Mouse (Mus musculus): ENCODE data around the gene Supt3. TPM values are rescaled to one million over a fixed set of nuclear protein-coding genes. Genes with fewer than 3 reads are reported as not detected.

The Supt3 gene
- polyA plus RNA-seq, 1 experiment from 2014 or later, result 27.0 TPM

GRCm38 (mm10) chr17:44738121-44738637 lies 38.8 kb upstream of the Supt3 start:
- Histone ChIP-seq H3K36me3 (ENCODE audit: control insufficient read depth, insufficient read depth, low read length) (no peaks in the 10 kb centered on the region), H3K9ac (ENCODE audit: low read length) (no peak overlapping the region), H3K4me2 (peak overlapping the region; percentile 15), H3K27me3 (ENCODE audit: control insufficient read depth, insufficient read depth, low read length) (peaks cover 62% of the 10 kb centered on the region), H3K4me3 (ENCODE audit: low read depth, low read length) (no peak overlapping the region), H3K27ac (ENCODE audit: low read depth, low read length) (no peak overlapping the region), H3K9me3 (ENCODE audit: control insufficient read depth, low read length) (no peaks in the 10 kb centered on the region), H3K4me1 (ENCODE audit: control insufficient read depth, insufficient read depth, low read length) (peaks cover 19% of the 10 kb centered on the region)
- ATAC-seq (ENCODE audit: low FRiP score), result no peak
- DNase-seq (ENCODE audit: low spot score, missing footprints), result peak; percentile 92
- WGBS, result under 1% methylated on average over 20 of the region's 22 CpGs

- no peaks in the 10 kb centered on the region for H3K36me3 ChIP-seq (ENCODE audit: control insufficient read depth, insufficient read depth, low read length)
- peaks cover 5% of the 10 kb centered on the region for H3K4me1 ChIP-seq (ENCODE audit: control insufficient read depth, insufficient read depth, low read length)
- 85% methylated on average over 9 of the region's 9 CpGs for WGBS
- ATAC-seq (ENCODE audit: low FRiP score), result no peak
- H3K9ac ChIP-seq (ENCODE audit: low read length), result no peak overlapping the region
- no peak overlapping the region for H3K4me2 ChIP-seq
- no peak overlapping the region for H3K27ac ChIP-seq (ENCODE audit: low read depth, low read length)
- H3K4me3 ChIP-seq (ENCODE audit: low read depth, low read length), result no peak overlapping the region
- no peaks in the 10 kb centered on the region for H3K9me3 ChIP-seq (ENCODE audit: control insufficient read depth, low read length)
- DNase-seq (ENCODE audit: low spot score, missing footprints), result no peak
- H3K27me3 ChIP-seq (ENCODE audit: control insufficient read depth, insufficient read depth, low read length), result peaks cover 26% of the 10 kb centered on the region
These were observed 34.7 kb upstream of the Supt3 start for GRCm38 (mm10) chr17:44742246-44742645.

- Histone ChIP-seq H3K27ac (ENCODE audit: low read depth, low read length) (no peak overlapping the region), H3K36me3 (ENCODE audit: control insufficient read depth, insufficient read depth, low read length) (no peaks in the 10 kb centered on the region), H3K4me3 (ENCODE audit: low read depth, low read length) (no peak overlapping the region), H3K27me3 (ENCODE audit: control insufficient read depth, insufficient read depth, low read length) (peaks cover 11% of the 10 kb centered on the region), H3K4me2 (no peak overlapping the region), H3K9me3 (ENCODE audit: control insufficient read depth, low read length) (no peaks in the 10 kb centered on the region), H3K9ac (ENCODE audit: low read length) (no peak overlapping the region), H3K4me1 (ENCODE audit: control insufficient read depth, insufficient read depth, low read length) (no peaks in the 10 kb centered on the region)
- DNase-seq (ENCODE audit: low spot score, missing footprints), result no peak
- WGBS, result 61% methylated on average over 3 of the region's 3 CpGs
- no peak for ATAC-seq (ENCODE audit: low FRiP score)
These were observed 33.2 kb upstream of the Supt3 start for GRCm38 (mm10) chr17:44743780-44744179.

GRCm38 (mm10) chr17:44745378-44745777 lies 31.6 kb upstream of the Supt3 start:
- DNase-seq (ENCODE audit: low spot score, missing footprints) (no peak), ATAC-seq (ENCODE audit: low FRiP score) (no peak)
- H3K27ac ChIP-seq (ENCODE audit: low read depth, low read length), result no peak overlapping the region
- no peaks in the 10 kb centered on the region for H3K9me3 ChIP-seq (ENCODE audit: control insufficient read depth, low read length)
- H3K27me3 ChIP-seq (ENCODE audit: control insufficient read depth, insufficient read depth, low read length), result no peaks in the 10 kb centered on the region
- H3K4me1 ChIP-seq (ENCODE audit: control insufficient read depth, insufficient read depth, low read length), result no peaks in the 10 kb centered on the region
- H3K36me3 ChIP-seq (ENCODE audit: control insufficient read depth, insufficient read depth, low read length), result no peaks in the 10 kb centered on the region
- WGBS, result 86% methylated on average over 8 of the region's 8 CpGs
- H3K4me3 ChIP-seq (ENCODE audit: low read depth, low read length), result no peak overlapping the region
- no peak overlapping the region for H3K9ac ChIP-seq (ENCODE audit: low read length)
- no peak overlapping the region for H3K4me2 ChIP-seq

- H3K27me3 ChIP-seq (ENCODE audit: control insufficient read depth, insufficient read depth, low read length), result no peaks in the 10 kb centered on the region
- no peak overlapping the region for H3K4me3 ChIP-seq (ENCODE audit: low read depth, low read length)
- H3K4me2 ChIP-seq, result no peak overlapping the region
- ATAC-seq (ENCODE audit: low FRiP score) (no peak), DNase-seq (ENCODE audit: low spot score, missing footprints) (no peak)
- H3K27ac ChIP-seq (ENCODE audit: low read depth, low read length), result no peak overlapping the region
- H3K9ac ChIP-seq (ENCODE audit: low read length), result no peak overlapping the region
- H3K4me1 ChIP-seq (ENCODE audit: control insufficient read depth, insufficient read depth, low read length), result no peaks in the 10 kb centered on the region
- H3K9me3 ChIP-seq (ENCODE audit: control insufficient read depth, low read length), result no peaks in the 10 kb centered on the region
- WGBS, result 91% methylated on average over 11 of the region's 11 CpGs
- H3K36me3 ChIP-seq (ENCODE audit: control insufficient read depth, insufficient read depth, low read length), result no peaks in the 10 kb centered on the region
These were observed 10.6 kb upstream of the Supt3 start for GRCm38 (mm10) chr17:44766318-44766717.

- Histone ChIP-seq H3K9me3 (ENCODE audit: control insufficient read depth, low read length) (no peaks in the 10 kb centered on the region), H3K27ac (ENCODE audit: low read depth, low read length) (no peak overlapping the region), H3K9ac (ENCODE audit: low read length) (no peak overlapping the region), H3K4me3 (ENCODE audit: low read depth, low read length) (no peak overlapping the region), H3K4me1 (ENCODE audit: control insufficient read depth, insufficient read depth, low read length) (no peaks in the 10 kb centered on the region), H3K36me3 (ENCODE audit: control insufficient read depth, insufficient read depth, low read length) (no peaks in the 10 kb centered on the region), H3K27me3 (ENCODE audit: control insufficient read depth, insufficient read depth, low read length) (no peaks in the 10 kb centered on the region), H3K4me2 (no peak overlapping the region)
- DNase-seq (ENCODE audit: low spot score, missing footprints) (no peak), ATAC-seq (ENCODE audit: low FRiP score) (no peak)
- WGBS, result 47% methylated on average over 2 of the region's 2 CpGs
These were observed 10.0 kb upstream of the Supt3 start for GRCm38 (mm10) chr17:44766975-44767374.

- Histone ChIP-seq H3K27ac (ENCODE audit: low read depth, low read length) (no peak overlapping the region), H3K4me3 (ENCODE audit: low read depth, low read length) (no peak overlapping the region), H3K27me3 (ENCODE audit: control insufficient read depth, insufficient read depth, low read length) (no peaks in the 10 kb centered on the region), H3K9me3 (ENCODE audit: control insufficient read depth, low read length) (no peaks in the 10 kb centered on the region), H3K36me3 (ENCODE audit: control insufficient read depth, insufficient read depth, low read length) (no peaks in the 10 kb centered on the region), H3K4me2 (no peak overlapping the region), H3K9ac (ENCODE audit: low read length) (no peak overlapping the region), H3K4me1 (ENCODE audit: control insufficient read depth, insufficient read depth, low read length) (no peaks in the 10 kb centered on the region)
- DNase-seq (ENCODE audit: low spot score, missing footprints), result no peak
- no peak for ATAC-seq (ENCODE audit: low FRiP score)
- 43% methylated on average over 1 of the region's 1 CpGs for WGBS
These were observed 9.6 kb upstream of the Supt3 start for GRCm38 (mm10) chr17:44767375-44767774.

GRCm38 (mm10) chr17:44768522-44768921 lies 8.4 kb upstream of the Supt3 start:
- no peak for DNase-seq (ENCODE audit: low spot score, missing footprints)

GRCm38 (mm10) chr17:44770871-44771270 lies 6.1 kb upstream of the Supt3 start:
- H3K27ac ChIP-seq (ENCODE audit: low read depth, low read length), result no peak overlapping the region
- no peaks in the 10 kb centered on the region for H3K27me3 ChIP-seq (ENCODE audit: control insufficient read depth, insufficient read depth, low read length)
- ATAC-seq (ENCODE audit: low FRiP score) (no peak), DNase-seq (ENCODE audit: low spot score, missing footprints) (no peak)
- no peaks in the 10 kb centered on the region for H3K9me3 ChIP-seq (ENCODE audit: control insufficient read depth, low read length)
- H3K4me1 ChIP-seq (ENCODE audit: control insufficient read depth, insufficient read depth, low read length), result no peaks in the 10 kb centered on the region
- H3K36me3 ChIP-seq (ENCODE audit: control insufficient read depth, insufficient read depth, low read length), result no peaks in the 10 kb centered on the region
- 88% methylated on average over 2 of the region's 2 CpGs for WGBS
- H3K4me2 ChIP-seq, result no peak overlapping the region
- no peak overlapping the region for H3K4me3 ChIP-seq (ENCODE audit: low read depth, low read length)
- no peak overlapping the region for H3K9ac ChIP-seq (ENCODE audit: low read length)

More at GRCm38 (mm10) chr17:44768522-44768921, 8.4 kb upstream of the Supt3 start:
- no peak for ATAC-seq (ENCODE audit: low FRiP score)
- no peak overlapping the region for H3K9ac ChIP-seq (ENCODE audit: low read length)
- H3K27ac ChIP-seq (ENCODE audit: low read depth, low read length), result no peak overlapping the region
- 66% methylated on average over 5 of the region's 5 CpGs for WGBS
- H3K4me2 ChIP-seq, result no peak overlapping the region
- no peaks in the 10 kb centered on the region for H3K27me3 ChIP-seq (ENCODE audit: control insufficient read depth, insufficient read depth, low read length)
- no peaks in the 10 kb centered on the region for H3K36me3 ChIP-seq (ENCODE audit: control insufficient read depth, insufficient read depth, low read length)
- H3K9me3 ChIP-seq (ENCODE audit: control insufficient read depth, low read length), result no peaks in the 10 kb centered on the region
- no peaks in the 10 kb centered on the region for H3K4me1 ChIP-seq (ENCODE audit: control insufficient read depth, insufficient read depth, low read length)
- H3K4me3 ChIP-seq (ENCODE audit: low read depth, low read length), result no peak overlapping the region

All from midbrain, embryonic 11.5 days (tissue).